Mouse (Mus musculus) ovary, postnatal 10 days (tissue): ENCODE measurements around the gene Slc25a45.

Experiments used
- DNase-seq: peaks from one replicate; pipeline ENCODE4 v3.0.0; 2022; ENCODE audit warnings: low spot score

The Slc25a45 gene

DNA sequence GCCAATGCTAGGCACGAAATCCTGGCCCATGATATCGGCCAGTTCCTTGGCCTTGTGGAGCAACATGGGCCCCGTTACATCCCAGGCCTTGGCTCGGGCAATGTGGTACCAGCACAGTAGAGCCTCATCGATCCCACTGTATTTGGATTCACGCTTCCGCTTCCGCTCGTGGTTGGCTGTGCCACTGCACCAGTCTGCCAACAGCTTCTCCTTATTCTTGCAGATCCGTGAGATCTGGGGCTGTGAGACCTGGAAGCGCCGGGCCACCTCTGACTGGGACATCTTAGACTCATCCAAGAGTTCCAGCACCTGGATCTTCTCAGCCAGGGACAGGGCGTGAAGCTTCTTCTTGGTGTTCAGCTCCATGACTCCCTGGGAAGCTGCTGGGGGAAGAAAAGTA is 15.1 kb downstream of the Slc25a45 start:
- no peak for DNase-seq

DNA sequence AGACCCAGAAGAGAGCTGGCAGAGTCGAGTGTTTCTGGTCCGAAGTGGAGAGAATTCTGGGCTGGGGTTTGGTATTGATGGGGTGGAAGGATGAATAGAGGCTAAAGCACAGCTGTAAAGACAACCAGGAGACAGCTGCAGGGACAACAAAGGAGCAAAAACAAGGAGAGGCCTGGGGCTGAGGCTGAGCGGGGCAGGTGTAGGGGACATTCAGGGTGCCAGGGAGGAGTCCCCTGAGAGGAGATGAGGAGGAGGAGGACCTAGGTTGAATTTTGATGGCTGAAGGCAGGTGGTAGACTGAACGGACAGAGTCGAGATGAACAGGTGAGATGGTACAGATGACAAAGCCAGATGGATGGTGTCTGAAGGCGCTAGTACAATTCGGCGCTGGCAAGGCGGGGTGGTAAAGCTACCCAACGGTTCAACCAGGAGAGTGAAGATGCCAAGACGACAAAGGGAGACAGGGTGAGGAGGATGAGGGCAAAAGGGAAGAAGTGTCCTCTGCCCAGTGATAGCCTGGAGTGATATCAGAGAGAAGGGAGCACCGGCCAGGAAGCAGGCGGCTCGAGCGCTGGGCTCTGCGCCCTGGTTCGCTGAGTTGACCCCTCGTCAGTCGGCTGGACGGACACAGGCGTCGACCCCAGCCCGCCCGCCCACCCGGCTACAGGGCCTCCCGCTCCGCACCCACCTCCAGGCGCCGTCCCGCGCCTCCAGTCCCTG is 15.8 kb downstream of the Slc25a45 start:
- DNase-seq: no peak

DNA sequence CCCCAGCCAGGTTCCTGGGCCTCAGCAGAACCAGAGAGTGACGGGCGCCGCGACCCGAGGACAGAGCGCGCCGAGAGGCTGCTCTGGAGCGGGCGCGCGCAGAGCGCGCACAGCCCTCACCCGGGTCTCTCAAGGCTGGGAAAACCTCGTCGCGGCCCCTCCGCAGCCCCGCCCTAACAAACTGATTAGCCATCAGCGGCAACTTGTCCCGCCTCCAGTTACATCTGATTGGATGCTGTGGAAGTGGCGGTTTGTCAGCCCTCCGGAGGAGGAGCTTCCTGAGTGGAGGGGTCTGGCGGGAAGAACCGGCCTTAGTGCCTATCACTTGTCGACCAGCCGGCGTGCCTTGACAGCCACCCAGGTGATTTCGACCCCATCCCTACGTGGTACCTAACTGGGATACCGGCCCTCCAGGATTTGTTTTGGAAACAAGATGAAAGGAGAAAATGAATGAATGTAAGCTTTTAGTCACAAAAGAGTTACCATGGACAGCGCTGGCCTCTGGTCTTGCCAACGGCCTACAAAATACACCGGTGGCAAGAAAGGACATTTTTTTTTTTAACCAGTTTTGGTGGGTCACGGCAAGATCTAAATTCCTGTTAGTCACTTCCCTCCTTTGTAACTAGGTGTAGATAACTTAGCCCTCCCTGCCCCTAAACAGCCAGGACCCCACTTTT is 16.5 kb downstream of the Slc25a45 start, which contains the start of gene Tigd3:
TSS of gene Tigd3 (minus strand) at position 148 of the 677 bp plus-strand sequence.
- peak; percentile 76 for DNase-seq

DNA sequence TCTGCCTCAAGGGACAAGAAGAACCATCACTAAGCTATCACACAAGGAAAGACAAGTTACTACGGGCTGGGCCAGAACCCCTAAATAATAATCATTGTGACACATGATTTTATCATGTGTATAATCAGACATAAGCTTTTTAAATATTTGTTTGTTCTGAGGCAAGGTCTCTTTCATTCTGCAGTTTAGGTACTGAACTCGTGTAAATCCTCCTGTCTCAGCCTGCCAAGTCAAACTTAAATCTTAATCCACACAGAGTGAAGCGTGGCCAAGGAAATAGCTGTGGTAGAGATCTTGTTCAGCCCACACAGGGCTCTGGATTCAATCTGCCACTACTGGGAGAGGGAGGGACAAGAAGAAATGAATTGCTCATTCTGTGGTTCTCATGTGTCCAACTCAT is 29.7 kb downstream of the Slc25a45 start:
- no peak for DNase-seq

DNA sequence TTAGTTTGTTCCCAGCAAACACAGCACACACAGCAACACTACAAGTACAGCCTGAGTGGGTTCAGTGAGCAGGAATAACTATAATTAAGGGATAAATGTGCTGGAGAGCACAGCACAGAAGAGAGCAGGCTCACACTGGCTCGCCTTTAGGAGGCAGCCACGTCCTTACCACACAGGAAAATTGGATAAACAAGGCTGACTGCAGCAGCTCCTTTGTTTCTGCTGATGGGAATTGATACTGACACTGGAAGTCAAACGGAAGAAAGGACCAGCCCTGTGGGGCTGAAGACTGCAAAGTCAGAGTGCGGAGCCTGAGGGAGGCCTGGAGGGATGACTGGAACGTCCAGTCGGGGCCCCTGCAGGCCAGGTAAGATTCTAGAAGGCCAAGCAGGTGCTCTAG is 32.6 kb downstream of the Slc25a45 start:
- no peak for DNase-seq

DNA sequence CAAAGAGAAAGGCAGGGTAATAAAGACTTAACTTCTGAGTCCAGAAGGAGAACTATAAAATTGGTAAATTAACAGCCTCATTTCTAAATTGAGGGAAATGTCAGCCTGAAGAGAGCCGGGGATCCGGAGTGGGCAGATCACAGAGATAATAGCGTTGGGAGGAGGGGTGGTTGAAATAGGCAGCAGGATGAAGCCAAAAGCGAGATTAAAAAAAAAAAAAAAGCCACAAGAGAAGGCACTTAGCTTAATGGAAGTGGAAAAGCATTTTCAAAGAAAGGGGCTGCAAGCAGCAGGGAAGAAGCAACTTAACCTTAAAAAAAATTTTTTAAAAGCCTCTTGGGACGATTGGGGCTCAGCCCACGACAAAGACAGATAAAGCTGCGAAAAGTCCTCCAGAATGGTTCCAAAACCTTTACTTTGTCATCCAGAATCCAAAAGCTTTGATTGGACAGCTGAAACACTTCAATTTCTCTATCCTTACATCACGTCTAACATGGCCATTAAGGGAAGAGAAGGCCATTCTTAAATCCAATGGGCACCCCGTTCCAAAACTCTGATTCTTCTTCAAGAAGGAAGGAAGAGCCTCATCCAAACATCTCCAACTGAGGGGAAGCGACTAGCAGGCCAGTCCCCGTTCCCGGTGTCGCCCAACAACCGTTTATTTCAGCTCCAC is 34.0 kb downstream of the Slc25a45 start:
- DNase-seq: no peak

DNA sequence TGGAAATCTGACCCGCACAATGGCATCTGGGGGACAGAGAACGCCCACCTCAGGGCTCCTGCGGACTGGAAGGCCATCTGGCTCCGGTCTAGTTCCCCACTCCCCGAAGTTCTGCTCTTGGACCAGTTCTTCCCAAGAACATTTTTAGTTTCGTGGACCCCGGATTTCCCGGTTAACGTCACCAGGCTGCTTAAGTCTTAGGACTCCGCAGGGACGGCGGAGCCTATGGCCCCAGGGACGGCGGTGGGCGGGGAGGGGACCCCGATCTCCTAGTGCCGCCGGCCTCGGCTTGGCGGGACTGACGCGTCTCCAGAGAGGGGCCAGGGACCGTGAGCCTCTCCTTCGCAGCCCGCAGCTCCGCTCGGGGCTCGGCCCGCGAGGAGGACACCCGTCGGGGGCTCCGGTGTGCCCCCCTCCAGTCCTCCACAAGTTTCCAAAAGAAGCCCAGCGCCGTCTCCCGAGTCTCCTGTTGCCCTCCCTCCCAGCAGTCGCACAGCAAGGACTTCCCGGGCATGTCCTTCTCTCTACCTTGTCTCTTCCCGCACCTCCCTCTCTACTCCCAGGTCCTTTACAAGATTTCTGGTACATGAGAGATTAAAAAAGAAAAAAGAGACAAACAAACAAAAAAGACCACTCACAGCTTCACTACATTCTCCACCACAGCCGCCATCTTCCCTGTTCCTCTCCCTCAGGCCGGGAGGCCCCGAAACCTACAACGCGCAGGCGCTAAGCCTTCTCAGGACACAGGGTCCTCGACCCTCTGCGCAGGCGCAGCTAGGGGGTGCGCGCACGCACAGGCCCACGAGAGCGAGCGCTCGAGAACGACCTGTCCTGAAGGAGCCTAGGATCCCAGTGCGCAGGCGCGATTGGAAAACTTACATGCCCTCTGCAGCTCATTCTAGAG is 34.7 kb downstream of the Slc25a45 start:
- DNase-seq: peak; percentile 98

DNA sequence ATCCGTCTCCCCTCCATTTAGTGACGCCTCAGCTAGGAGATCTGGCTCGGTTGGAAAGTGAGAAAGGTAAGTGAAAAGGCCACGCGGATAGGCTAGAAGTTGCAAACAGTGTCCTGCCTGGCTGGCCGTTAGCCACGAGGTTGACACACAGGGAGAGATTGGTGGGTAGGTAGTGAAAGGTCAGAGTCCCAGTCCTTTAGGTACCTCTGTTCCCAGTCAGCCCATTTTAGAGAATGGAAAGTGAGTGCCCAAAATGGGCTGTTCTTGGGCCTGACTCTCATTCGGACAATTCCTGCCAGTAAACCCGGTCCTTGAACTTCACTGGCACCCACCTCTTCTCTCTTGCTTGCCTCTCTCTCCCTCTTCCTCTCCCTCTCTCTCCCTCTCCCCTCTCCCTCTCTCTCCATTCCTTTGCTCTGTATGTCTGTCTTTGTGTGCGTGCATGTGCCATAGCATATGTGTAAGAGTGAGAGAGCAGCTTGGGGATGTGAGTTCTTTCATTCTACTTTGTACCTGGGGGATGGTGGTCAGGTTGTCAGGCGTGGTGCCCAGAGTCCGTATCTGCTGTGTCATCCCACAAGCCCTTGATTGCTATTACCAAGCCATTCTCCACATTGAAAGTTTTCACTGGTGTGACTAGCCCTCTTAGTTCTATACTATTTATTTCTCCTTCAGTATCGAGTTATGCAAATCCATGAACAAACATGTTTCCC is 35.6 kb downstream of the Slc25a45 start, which contains the start of gene Dpf2:
TSS of gene Dpf2 (minus strand) at position 4 of the 713 bp plus-strand sequence.
- no peak for DNase-seq

DNA sequence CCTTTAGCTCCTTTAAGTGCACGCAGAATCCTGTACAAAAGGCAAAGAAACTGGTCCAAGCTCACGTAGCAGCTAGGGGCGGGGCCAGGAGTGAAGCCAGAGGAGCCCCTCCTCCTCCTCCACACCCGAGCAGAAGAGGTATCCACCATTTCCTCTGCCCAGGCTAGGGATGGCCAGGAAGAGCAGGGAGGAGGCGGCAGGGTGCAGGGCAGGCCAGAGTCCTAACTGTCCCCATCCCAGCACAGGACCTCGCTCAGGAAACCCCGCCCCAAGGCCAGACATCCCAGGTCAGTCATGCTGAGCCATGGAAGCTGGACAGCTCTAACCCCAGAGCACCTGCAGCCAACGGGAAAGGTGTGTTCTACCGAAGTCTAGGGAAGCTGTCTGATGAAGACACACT is 44.1 kb downstream of the Slc25a45 start:
- no peak for DNase-seq

DNA sequence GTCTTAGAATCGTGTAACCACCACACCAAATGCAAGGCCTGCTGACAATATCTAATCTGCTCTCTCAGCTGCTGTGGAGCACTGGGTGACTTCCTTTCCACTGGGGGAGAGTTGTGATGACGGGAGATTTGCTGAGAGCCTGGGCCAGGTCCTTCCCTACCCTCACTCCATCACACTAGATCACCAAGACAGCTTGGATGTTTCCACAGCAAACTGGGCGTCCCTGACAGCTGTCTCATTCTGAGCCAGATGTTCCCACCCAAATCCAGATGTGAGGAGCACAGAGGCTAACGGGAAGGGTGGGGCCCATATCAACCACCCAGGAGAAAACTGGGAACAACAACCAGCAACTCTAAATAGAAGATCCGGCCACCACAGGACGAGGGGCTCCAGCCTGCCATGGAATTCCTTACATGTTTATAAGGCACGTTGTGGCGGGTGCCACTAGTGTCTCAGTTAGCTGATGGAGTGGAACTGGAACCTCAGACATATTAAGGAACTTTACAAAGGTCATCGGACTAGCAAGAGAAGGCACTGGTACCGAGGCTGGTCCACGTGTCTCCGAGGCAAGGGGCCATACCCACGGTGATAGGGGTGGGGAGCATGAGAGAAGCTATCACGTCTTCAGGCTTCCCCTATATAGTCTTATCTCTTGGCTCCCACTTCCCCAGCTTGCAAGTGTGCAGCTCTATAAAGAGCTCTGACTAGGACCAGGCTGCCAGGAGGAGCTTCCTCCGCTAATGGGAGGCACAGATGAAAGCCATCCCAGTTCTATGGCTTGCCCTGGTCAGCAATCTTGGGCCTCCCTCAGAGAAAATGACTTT is 44.7 kb downstream of the Slc25a45 start:
- no peak for DNase-seq

DNA sequence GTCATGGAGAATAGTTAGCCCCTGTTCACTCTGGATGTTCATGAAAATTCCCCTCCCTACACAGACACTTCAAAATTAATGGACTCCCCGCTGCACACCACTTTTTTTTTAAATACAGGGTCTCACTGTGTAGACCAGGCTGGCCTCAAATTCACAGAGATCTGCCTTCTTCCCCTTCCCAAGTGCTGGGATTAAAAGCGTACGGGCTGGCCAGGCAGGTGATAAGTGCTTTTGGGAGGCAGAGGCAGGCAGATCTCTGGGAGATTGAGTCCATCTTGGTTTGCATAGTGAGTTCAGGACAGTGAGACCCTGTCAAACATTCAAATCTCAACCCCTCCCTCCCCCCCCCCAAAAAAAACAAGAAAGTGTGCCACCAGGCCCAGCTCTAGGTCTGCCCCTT is 45.4 kb downstream of the Slc25a45 start:
- no peak for DNase-seq

DNA sequence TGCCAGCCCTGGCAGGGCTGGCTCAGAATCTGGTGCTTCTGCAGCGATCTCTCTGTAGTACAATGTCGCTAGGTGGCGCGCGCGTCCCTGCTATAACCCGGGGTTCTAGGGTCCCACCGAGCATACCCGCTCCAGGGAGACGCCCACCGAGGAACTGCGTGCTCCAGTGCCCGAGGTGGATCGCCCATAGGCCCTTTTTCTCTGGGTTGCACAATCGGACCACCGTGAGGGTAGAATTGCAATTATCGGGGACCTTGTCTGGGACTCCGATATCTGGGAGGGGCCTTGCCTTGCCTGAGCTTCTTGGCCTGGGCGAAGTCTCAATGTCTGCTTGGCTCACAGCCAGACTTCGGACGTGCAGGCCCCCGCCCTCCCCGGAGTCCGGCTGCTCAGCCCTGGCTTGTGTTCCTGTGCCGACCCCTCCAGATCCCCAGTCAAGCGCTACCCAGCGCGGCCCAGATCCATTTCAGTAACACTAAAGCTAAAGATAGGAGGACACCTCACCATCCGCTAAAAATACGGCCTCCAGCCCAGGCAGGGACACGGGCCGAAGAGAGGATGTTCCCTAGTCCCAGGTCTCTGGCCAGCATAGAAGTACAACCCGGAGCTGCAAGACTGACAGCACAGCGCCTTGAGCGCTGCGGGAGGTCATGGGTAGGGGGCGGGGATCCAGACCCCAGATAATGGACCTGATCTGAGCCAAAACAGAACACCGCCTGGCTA is 46.5 kb downstream of the Slc25a45 start:
- peak; percentile 88 for DNase-seq

DNA sequence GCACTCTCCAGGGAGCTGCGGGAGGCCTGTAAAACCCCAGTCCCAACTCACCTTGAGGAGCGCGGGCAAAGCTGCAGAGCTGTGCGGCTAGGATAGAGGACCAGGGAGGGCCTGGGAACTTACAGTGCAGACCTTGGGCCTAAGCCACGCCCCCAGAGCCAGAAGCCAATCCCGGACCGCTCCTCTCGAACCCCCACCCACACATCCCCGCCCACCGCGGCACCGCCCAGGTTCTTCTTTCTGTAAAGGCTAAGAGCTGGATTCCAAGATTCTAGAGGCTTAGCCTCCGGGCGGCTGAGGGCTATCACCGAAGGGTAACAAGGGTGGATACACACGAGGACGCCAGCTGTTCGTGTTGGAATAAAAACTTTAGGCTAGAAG is 47.1 kb downstream of the Slc25a45 start, which contains the start of gene Cdc42ep2:
TSS of gene Cdc42ep2 (minus strand) at position 104 of the 381 bp plus-strand sequence.
- peak; percentile 80 for DNase-seq

DNA sequence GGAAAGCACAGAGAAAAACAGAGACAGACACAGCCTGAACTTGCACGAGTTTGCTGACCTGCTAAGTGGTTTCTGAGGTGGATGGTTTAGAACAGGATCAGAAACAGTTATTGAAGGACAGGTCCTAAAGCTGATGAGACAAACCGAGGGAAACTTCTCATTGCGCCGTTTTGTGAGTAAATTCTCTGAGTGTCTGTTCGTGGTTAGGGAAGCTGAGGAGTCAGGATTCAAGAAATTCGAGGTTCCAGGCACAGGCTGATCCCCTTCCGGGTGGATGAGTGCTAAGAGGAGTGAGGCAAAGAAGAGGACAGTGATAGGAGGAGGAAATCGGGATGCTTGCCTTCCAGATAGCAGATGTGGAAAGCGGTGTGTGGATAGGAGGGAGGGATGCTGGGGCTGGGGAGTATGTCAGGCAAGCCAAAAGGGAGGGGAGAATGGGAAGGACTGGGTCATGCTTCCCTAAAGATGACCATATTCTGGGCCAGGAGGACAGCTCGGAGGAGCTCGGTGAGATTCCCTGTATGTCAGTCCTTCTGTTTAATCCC is 47.8 kb downstream of the Slc25a45 start:
- DNase-seq: no peak

DNA sequence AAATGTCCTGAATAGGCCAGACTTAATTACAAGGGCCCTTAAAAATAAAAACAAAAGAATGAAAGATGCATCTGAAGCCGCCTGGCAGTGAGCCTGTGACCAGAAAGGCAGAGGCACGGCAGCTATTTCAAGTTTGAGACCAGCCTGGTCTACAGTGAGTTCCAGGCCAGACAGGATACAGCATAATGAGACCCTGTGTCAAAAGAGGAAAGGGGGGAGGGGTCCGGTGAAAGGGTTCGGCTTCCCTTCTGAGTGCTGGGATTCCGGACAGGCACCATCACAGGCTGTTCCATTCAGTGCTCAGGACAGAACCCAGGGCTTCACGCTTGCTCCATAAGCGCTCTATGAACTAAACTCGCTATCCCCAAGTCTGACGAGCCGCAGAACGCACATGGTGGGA is 49.4 kb downstream of the Slc25a45 start:
- no peak for DNase-seq

DNA sequence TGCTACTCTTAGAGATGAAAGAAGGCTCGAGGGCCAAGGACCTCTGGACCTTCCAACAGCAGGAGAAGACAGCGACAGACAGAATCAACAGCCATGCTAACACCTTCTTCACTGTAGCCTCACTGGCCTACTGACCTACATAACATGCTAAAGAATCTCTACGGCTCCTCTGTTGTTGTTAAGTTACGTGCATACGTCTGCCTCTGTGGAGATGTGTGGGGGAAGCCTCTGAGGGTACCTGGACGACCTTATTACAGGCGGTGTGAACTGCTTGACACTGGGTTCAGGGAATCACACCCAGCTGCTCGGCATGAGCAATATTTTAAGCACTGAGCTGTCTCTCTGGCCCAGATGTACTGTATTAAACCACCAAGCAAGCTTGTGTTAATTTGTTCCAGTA is 49.9 kb downstream of the Slc25a45 start:
- no peak for DNase-seq

DNA sequence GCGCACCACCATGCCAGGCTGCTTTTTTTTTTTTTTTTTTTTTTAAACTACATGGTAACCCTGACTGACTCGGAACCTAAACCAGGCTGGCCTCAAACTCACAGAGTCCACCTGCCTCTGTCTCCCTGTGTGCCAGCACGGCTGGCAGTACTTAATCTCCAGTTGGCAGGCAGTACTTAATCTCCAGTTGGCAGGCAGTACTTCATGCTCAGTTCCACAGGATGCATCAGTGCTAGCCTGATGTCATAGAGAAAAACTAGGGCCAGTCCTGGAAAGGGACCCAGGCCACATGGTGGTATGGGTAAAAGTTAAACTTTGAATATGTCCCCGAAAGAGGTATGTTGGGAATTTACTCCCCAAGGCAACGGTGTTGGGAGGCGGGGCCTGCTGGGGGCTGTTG is 50.5 kb downstream of the Slc25a45 start:
- DNase-seq: no peak

DNA sequence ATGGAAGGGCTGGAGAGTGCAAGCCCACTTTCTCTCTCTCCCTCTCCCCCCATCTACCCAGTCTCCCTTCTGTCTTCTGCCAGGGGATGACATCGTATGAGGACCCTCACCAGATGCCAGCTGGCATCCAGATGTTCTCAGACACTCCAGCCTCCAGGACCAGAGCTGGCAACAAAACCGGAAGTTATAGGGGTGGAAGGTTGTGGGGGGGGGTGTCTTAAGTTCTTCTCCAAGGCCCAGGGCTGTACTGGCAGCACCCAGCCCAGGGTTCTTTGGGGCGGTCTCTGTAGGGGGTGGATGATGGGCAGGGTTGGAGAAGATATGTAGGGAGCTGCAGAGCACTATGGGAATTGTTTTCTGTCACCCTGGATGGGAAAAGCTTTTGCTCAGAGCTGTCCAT is 50.9 kb downstream of the Slc25a45 start:
- DNase-seq: no peak
